Mouse (Mus musculus) large intestine, adult 2 months (tissue): ENCODE results near the gene Pomp. TPM values are rescaled to one million over a fixed set of nuclear protein-coding genes. Genes with fewer than 3 reads are reported as not detected.
A peak's percentile ranks its signal among the peaks of the same experiment; 100 is the strongest.

ENCODE experiments used
- DNase-seq: peaks from one replicate; pipeline ENCODE4 v3.0.0-alpha.2; 2012; ENCODE audit warnings: low read depth, low spot score
- WGBS: fragments of 180-500 bp; shearing (Covaris S2); methylation state at CpG from one replicate; pipeline ENCODE4 v1.1.7; 2018; 5-methylcytosine and 5-hydroxymethylcytosine counted together
- polyA plus RNA-seq: library from polyadenylated mRNA; depleted of rRNA; stranded (reverse); fragments of >200 nt; gene quantifications from 2 replicates; pipeline ENCODE4 v1.2.3, GENCODE M21; 2012

Gene Pomp
- polyA plus RNA-seq, 1 experiment: 132 TPM

- 22% methylated on average over 16 of the region's 16 CpGs for WGBS
- no peak for DNase-seq
Observed at GRCm38 (mm10) chr5:147848164-147848863, 11.9 kb upstream of the Pomp start.

GRCm38 (mm10) chr5:147850194-147850593, 10.1 kb upstream of the Pomp start:
- no peak for DNase-seq
- WGBS: 61% methylated on average over 7 of the region's 7 CpGs

DNA sequence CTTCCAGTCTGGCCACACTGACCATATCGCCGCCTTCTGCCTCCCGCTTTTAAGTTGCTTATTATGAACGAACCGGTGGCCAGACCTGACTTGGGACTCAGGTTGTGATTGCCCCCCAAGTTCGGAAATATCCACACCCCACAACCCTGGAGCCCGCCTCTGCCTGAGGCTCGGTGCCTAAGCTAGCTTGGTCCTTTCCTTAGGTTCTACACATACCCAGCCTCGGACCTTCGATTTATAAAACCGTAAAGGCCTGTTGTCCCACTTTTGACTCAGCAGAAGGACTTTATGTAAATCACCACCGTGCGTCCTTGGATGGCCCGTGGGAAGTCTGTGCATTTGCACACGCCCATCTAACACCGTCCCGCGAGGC, 199 bp upstream of the Pomp start:
- no peak for DNase-seq
- under 1% methylated on average over 18 of the region's 18 CpGs for WGBS

- 91% methylated on average over 4 of the region's 4 CpGs for WGBS
- DNase-seq: no peak
Observed at GRCm38 (mm10) chr5:147868674-147869073, 8.4 kb downstream of the Pomp start.

GRCm38 (mm10) chr5:147869568-147869967, 9.3 kb downstream of the Pomp start:
- no peak for DNase-seq
- 69% methylated on average over 6 of the region's 6 CpGs for WGBS

DNA sequence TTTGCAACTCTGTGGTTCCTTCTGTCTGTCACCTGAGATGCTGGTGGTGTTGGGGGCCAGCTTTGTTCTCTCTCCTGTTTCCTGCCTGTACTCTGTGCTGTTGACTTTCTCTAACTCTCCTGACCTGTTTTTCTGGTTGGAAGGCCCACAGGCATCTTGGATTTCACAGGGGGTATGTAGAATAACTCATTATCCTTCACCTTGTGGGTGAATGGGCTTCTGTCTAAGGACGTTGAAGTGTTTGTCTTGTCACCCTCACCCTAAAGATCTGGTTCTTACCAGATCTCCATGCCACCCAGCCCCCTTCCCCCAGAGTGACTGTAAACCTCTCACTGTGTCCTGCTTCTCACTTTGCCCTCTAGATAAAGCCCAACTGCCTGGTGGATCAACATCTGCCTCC, 10.0 kb downstream of the Pomp start:
- DNase-seq: no peak
- 61% methylated on average over 1 of the region's 1 CpGs for WGBS

DNA sequence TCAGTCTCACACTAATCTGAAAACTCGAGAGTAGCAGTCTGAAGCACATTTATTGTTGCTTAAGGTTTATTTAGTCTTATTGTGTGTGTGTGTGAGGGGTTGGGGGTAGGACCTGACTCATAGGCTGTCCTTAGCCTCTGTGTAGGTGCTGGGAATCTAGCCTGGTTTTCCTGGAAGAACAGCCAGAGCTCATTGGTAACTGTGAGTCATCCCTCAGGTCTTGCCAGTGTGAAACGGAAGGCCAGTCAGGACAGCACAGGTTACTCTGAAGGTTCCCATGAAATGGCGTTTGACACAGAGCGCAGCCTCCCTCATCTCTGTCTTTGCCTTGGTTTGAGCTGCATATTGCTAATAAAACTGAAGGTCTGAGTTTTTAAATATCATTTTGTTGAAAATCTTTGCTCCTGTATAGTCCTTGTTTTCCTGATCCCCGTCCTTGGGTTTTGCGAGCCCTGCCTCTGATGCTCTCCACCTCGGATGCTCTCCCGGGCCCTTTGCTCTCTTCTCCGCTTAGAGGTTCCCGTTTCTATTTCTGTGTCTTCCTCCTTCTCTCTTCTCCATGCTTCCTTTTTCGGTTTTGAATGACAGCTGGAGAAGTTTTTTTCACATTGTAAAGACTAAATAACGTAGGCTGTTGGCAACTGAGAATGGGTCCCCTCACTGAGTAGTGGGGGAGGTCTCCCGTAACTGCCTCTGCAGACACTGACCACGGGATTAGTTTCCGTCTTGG, 11.0 kb downstream of the Pomp start:
- 85% methylated on average over 15 of the region's 15 CpGs for WGBS
- no peak for DNase-seq

- no peak for DNase-seq
- 95% methylated on average over 18 of the region's 18 CpGs for WGBS
Observed at GRCm38 (mm10) chr5:147874491-147875065, 14.3 kb downstream of the Pomp start.

GRCm38 (mm10) chr5:147875210-147875609, 14.9 kb downstream of the Pomp start:
- WGBS: 92% methylated on average over 8 of the region's 8 CpGs
- no peak for DNase-seq

- DNase-seq: no peak
- WGBS: 80% methylated on average over 6 of the region's 6 CpGs
Observed at GRCm38 (mm10) chr5:147877520-147877919, 17.3 kb downstream of the Pomp start.

DNA sequence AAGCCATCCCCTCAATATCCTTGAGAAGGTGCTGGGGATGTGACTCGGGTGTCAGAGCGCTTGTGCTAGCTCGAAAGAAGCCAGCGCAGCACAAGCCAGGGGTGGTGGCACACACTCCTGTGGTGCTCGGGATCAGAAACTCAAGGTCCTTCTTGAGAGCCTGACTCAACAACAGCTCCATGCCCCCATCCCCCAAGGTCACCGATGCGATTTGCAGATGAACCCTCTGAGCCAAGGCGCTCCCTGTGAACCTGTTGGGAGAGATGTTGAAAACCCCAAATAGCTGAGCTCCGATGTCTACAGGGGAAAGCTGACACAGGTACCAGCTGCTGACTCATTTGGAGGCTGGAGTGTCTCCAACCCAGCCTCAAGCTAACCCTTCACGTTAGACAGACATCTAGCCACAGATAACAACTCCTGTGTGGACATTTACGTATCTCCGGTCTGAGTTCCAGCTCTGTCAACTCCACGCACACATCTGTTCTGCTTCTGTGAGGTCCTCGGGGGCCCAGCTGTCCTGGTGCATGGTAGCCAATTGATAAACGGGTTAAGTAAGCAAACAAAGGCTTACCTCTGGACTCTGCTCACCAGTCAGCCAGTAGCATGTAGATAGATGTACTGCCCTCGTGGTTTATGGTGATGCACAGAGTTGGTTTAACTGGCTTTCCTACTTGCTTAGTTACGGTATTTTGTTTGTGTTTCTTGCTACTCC, 19.9 kb downstream of the Pomp start:
- 77% methylated on average over 17 of the region's 17 CpGs for WGBS
- DNase-seq: no peak

- WGBS: 82% methylated on average over 6 of the region's 6 CpGs
- DNase-seq: no peak
Observed at GRCm38 (mm10) chr5:147883581-147883980, 23.3 kb downstream of the Pomp start.

DNA sequence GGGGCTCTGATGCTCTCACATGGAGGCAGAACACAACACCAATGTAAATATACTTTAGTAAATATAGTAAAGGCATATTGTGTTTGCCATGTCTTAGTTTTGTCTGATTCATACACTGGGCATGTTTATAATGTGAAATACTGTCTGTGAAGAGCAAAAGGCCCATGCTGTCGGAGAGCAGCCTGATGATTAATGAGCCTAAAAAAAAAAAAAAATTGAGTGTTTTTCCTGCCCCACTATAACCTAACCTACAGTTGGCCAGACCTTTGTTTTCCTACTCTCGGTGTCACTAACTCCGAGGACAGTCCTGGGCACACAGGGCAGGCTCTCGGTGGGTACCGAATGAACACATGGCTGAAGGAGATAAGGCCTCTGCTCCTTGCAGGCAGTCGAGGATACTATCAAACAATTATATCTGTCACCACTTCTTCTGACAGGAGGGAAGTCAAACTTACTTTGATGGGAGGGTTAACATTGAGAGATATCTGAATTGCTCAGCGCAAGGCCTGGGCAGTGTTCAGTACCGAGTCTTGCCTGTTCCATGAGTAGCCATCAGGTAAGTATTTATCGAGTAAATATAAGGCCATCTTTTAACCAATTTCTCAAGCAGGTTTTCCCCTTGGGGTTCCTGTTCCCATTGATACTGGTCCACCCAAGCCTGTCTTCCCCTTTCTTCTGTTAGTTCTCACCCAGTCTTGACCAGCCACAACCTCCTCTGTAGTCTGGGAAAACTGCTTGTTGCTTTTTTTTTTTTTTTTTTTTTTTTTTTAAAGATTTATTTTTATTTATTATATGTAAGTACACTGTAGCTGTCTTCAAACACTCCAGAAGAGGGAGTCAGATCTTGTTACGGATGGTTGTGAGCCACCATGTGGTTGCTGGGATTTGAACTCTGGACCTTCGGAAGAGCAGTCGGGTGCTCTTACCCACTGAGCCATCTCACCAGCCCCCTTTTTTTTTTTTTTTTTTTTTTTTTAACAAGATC, 28.3 kb downstream of the Pomp start:
- no peak for DNase-seq
- WGBS: 84% methylated on average over 9 of the region's 12 CpGs

GRCm38 (mm10) chr5:147892735-147893134, 32.5 kb downstream of the Pomp start:
- DNase-seq: no peak
- 80% methylated on average over 6 of the region's 6 CpGs for WGBS

DNA sequence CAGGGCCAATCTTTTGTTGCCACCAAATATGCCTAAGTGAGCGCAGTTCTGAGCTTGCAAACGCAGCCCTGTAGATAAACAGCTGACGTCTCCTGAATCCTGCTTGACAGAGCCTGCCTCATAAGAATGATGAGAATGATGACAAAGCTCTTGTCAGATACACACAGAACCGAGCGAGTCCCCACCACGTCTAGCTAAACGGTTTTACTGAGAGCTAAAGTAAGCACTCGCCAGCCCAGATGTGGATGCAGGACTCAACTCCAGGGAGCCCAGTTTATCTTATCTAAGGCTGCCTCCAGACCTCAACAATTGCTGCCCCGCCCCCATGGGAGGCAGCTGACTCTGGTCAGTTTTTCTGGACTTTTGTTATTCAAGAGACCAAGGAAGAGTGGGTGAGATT, 32.9 kb downstream of the Pomp start:
- no peak for DNase-seq
- 64% methylated on average over 9 of the region's 9 CpGs for WGBS

DNA sequence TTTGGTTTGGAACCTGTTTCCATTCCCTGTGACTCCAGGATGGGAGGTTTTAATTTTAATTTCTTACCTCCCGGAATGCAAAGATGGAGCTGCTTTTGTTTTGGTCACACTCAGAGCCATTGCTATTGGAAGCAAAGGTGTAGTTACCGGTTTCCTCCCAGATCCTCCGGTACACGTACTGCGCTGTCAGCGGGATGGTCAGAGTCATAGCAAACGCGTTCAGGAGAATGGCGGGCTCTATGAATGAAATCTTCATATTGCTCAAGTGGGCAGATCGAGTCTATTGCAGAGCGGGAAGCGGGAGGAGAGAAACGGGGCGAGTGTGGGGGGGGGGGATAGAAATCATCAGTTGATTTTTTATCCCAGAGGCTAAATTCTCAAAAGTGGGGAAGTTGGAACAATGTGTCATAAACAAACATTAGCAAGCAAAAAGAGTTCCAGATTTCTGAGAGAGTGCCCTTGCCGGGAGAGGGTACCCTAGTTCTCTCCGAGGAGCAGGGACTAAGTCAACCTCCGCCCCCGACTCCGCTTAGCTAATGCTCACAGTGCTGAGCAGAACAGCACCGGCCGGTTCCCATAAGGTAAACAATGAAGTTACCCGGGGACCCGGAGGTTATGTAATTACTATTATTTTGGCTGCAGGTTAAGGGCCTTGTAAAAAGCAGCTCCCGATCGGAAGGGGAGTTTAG, 33.6 kb downstream of the Pomp start:
- DNase-seq: no peak

DNA sequence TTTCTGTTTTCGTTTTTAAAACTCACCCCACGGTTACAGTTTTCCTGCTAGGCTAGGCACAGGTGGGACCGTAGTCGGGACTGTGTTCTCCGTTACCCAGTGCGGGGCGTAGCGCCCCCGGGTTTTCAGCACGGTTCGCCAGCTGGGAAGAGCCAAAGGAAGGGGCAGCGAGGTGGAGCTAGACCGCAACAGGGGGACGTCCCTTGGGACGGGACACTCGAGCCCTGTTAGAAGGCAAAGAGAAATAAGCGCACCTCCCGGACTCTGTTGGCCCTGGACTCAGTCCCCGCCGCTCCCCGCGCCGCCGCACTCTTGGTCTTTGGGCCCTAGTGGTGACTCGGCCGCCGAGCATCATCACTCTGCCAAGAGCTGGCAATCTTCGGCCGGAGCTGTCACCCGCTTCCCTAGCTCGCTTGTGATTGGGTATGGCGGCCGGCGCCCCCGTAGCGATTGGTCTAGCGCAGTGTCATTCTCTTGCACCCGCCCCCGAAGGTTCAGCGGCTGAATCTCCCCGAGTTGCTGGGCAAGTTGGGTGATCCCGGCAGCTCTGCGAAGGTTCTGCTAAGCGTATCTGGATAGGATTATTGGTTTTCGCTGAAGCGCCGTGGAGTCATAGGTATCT, 34.3 kb downstream of the Pomp start, which contains the start of gene Slc46a3:
TSS of gene Slc46a3 (minus strand) at position 361 of the 622 bp plus-strand sequence.
- WGBS: under 1% methylated on average over 45 of the region's 47 CpGs
- peak; percentile 82 for DNase-seq

More for the DNA sequence above, 33.6 kb downstream of the Pomp start:
- 5% methylated on average over 25 of the region's 25 CpGs for WGBS
